Mouse (Mus musculus) cortical plate, adult 2 months (tissue): Measurements from ENCODE around the gene Myom3. TPM values are rescaled to one million over a fixed set of nuclear protein-coding genes. Genes with fewer than 3 reads are reported as not detected.
A peak's percentile ranks its signal among the peaks of the same experiment; 100 is the strongest.

Source experiments
- H3K27ac ChIP-seq: fragments of 200-500 bp; 2 replicates; pipeline ENCODE4 v1.5.1; 2012; ENCODE audit warnings: low read length, control low read depth, inconsistent platforms; ENCODE audit not compliant: insufficient read depth
- H3K4me1 ChIP-seq: fragments of 200-500 bp; 2 replicates; pipeline ENCODE4 v1.6.1; 2011; ENCODE audit warnings: low read length; ENCODE audit not compliant: control insufficient read depth, insufficient read depth
- H3K4me3 ChIP-seq: fragments of 200-500 bp; 2 replicates; pipeline ENCODE4 v1.5.1; 2011; ENCODE audit warnings: mild to moderate bottlenecking, low read length, control low read depth; ENCODE audit not compliant: insufficient read depth
- CTCF ChIP-seq: fragments of 200-500 bp; IDR thresholded peaks from 2 replicates; pipeline ENCODE4 v1.5.1; 2011; ENCODE audit warnings: mild to moderate bottlenecking, control low read depth, low read length; ENCODE audit not compliant: insufficient read depth; ENCODE audit errors: extremely low read depth
- POLR2A ChIP-seq: fragments of 200-500 bp; IDR thresholded peaks from 2 replicates; pipeline ENCODE4 v1.6.1; 2011; ENCODE audit warnings: mild to moderate bottlenecking, low read length, control low read depth; ENCODE audit not compliant: insufficient read depth; ENCODE audit errors: extremely low read depth
- polyA plus RNA-seq: library from polyadenylated mRNA; depleted of rRNA; stranded (reverse); fragments of >200 nt; gene quantifications from 2 replicates; pipeline ENCODE4 v1.2.3, GENCODE M21; 2012

The Myom3 gene
- polyA plus RNA-seq, 1 experiment = 2.2 TPM

DNA sequence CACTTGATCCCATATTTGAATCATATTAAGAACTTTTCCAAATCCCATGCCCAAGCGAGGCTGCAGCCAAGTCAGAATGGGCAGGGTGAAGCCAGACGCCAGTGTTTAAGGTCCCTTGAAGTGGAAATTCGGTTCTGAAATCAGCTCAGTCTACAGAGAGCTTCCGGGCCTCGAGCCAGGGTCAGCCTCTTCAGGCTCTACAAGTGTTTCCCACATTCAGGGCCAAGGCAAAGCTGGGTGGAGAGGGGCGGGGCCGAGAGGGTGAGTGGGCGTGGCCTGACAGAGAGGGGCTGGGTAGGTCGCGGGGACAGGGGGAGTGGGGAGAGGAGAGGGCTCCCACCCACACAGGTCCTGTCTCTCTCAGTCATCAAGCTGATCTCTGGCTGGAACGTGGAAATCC is 38.4 kb downstream of the Myom3 start:
- no peaks in the 10 kb centered on the region for H3K4me1 ChIP-seq

DNA sequence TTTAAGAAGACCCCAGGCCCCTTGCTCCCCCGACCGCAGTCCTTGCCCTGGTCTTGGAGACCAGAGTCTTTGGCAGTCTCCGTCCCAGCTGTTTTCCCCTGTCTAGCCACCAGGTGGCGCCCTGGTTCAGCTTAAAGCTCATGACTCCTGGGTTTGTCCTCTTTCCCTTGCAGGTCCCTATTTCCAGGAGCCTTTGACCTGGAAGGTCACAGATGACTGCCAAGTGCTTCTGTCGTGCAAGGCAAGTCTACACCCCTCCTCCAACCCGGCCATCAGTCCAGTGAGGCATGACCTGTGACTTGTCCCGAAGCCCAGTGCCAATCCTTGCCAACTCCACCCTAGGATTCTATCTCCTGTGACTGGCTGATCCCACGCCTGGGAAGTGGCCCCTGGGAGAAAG is 42.0 kb downstream of the Myom3 start:
- no peaks in the 10 kb centered on the region for H3K4me1 ChIP-seq
- TF ChIP-seq CTCF = peak; percentile 92
- TF ChIP-seq POLR2A = no peak

More for the DNA sequence above, 38.4 kb downstream of the Myom3 start:
- no peak overlapping the region for H3K27ac ChIP-seq
- H3K4me3 ChIP-seq = 0 out of 2 replicates have a peak overlapping the region, but pooled peaks have one; percentile 16
- TF ChIP-seq CTCF (no peak), POLR2A (no peak)

DNA sequence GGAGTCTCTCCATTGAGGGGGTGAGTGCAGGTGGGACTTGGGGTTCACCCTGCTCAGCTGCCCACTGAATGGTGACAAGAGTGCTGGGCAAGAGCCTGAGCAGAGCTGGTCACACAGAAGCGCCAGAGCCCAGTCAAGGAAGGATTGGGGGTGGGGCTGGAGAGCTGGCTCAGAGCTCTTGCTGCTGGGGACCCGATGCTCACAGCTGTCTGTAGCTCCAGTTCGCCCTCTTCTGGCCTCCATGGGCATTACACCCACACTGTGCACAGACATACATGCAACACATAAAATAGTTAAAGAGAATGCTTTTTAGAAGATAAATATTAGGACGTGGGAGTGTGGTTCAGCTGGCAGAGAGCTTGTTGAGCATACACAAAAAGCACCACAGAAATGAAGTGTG is 43.8 kb downstream of the Myom3 start:
- Histone ChIP-seq H3K4me3 (no peak overlapping the region), H3K4me1 (no peaks in the 10 kb centered on the region), H3K27ac (no peak overlapping the region)
- TF ChIP-seq POLR2A = no peak
- no peak for TF ChIP-seq CTCF

More for the DNA sequence above, 42.0 kb downstream of the Myom3 start:
- no peak overlapping the region for H3K4me3 ChIP-seq
- H3K27ac ChIP-seq = no peak overlapping the region

DNA sequence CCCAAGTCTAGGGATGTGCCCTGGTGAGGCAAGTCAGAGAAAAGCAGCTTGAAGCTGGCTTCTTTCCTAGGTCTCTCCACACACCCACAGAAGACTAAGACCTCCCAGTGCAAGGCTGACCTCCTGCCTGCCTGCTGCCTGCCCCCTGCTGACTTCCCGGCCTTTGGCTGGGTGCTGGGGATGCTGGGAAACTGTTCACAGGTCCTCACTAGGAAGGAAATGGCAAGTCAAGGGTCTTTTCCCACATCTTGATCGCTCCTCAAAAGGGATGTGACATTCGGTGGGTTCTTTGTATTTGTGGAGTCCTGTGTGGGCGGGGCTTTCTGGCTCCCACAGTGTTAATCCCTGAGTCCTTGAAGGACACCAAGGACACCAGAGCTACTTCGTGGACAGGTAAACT is 44.7 kb downstream of the Myom3 start:
- no peak overlapping the region for H3K27ac ChIP-seq
- H3K4me1 ChIP-seq = no peaks in the 10 kb centered on the region
- TF ChIP-seq CTCF (no peak), POLR2A (no peak)
- H3K4me3 ChIP-seq = no peak overlapping the region

DNA sequence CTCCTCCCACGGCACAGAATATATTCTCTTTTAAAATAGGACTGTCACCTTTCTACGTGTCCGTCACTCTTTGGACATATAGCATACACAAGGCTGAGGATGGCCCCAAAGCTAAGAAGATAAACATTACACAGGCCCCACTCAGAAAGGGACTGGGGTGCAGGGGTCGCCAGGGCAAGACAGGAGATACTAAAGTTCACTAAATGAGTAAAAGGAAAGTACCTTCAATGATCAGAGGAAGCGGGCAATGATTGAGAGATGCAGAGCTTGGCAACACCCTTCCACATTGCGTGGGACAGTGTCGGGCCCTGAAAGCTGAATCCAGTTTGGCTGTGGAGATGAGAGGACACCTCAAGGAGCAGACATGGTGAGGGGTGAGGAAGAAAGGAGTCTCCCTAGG is 55.4 kb downstream of the Myom3 start:
- no peak overlapping the region for H3K27ac ChIP-seq
- H3K4me3 ChIP-seq = no peak overlapping the region
- no peak for TF ChIP-seq POLR2A
- no peak for TF ChIP-seq CTCF
- no peaks in the 10 kb centered on the region for H3K4me1 ChIP-seq

DNA sequence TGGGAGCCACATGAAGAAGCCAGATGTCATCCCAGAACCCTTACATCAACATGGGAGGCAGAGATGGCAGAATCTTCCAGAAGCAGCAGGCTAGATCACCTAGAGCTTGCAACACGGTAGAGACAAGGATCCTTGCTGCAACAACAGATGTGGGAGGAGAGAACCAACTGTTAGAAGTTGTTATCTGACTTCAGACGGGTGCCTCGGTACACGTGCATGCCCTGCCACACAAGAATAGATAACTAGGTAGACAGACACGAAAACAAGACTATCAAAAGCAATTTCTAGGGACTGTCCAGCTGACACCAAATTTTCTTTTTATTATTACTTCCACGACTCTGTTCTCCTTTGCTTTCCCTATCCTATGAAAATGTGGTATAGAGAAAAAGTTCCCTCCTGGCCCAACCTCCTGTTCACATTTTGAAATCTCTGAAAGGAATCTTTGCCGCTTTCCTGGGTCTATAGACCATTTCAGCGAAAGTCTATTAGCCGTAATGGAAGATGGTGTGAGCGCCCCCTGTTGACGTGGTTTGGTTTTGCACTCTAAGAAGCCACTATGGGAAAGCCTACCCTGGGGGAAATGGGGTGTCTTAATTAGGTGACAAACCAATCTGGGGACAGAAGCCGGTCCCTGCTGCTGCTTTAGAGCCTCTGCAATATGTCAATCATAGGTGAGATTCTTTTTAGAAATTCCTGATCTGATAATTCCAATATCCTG is 57.5 kb downstream of the Myom3 start:
- Histone ChIP-seq H3K4me1 (no peaks in the 10 kb centered on the region), H3K27ac (no peak overlapping the region), H3K4me3 (no peak overlapping the region)
- TF ChIP-seq CTCF (peak; percentile 62), POLR2A (no peak)

DNA sequence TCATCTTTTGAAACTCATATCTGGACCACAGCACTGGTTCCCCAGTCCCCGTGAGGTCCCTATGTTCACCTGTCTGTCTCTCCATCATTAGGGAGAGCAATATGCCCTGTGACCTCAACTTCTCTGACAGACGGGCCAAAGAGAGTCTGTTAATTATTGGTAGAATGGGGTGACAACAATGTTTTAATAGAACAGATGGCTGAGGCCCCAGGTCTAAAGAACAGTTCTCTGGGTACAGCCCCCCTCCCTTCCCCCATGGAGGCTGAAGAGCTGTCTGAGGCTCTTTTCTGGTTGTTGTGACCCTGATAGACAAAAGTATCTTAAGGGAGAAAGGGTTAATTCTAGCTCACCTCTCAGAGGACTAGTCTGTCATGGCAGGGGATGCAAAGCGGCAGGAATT is 58.9 kb downstream of the Myom3 start:
- no peak overlapping the region for H3K27ac ChIP-seq
- no peaks in the 10 kb centered on the region for H3K4me1 ChIP-seq
- H3K4me3 ChIP-seq = no peak overlapping the region
- TF ChIP-seq POLR2A (no peak), CTCF (no peak)

DNA sequence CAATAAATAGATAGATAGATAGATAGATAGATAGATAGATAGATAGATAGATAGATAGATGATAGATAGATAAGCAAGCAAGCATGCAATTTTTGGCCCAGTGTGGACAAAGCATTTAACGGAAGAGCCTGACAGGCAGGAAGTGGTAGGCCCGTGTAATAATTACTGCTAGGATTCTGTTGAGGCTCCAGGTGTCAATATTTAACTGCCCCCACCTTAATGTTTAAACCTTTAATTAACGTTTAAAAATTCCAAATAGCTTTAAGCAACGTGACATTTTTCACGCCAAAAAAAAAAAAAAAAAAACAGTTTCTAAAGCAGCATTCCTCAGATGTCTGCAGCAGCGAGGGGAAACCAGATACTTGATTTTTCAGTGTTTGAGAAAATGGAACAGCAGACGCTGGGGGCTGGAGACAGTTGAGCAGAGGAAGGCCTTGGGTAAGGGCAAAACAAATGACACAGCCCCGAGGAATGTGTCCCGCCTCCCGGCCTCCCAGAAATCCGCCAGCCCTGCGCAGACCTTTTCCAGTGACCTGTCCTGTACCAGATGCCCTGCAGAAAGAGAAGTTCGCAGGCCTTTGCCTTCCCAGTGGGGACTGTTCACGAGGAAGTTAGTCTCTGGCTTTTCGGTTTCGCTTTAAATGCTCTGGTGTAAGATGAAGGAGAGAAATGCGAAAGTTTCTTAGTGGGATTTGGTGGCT is 60.5 kb downstream of the Myom3 start:
- H3K4me1 ChIP-seq = no peaks in the 10 kb centered on the region
- no peak overlapping the region for H3K27ac ChIP-seq
- TF ChIP-seq POLR2A (no peak), CTCF (no peak)
- no peak overlapping the region for H3K4me3 ChIP-seq

DNA sequence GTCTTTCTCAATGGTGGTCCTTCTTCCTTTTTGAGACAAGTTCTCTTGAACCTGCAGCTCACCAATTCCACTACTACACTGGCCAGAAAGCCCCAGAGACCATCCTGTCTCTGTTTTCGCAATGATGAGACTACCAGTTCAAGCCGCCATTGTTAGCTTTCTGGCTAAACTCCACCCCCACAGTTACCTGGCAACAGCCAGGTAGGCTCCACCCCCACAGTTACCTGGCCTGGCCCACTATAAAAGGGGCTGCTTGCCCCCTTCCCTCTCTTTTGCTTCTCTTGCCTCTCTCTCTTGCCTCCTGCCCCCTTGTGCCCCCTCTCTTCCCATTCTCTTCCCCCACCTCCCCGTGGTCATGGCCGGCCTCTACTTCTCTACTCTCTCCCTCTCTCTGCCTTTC is 62.3 kb downstream of the Myom3 start:
- no peak overlapping the region for H3K4me3 ChIP-seq
- TF ChIP-seq CTCF (no peak), POLR2A (no peak)
- H3K4me1 ChIP-seq = no peaks in the 10 kb centered on the region
- H3K27ac ChIP-seq = no peak overlapping the region

DNA sequence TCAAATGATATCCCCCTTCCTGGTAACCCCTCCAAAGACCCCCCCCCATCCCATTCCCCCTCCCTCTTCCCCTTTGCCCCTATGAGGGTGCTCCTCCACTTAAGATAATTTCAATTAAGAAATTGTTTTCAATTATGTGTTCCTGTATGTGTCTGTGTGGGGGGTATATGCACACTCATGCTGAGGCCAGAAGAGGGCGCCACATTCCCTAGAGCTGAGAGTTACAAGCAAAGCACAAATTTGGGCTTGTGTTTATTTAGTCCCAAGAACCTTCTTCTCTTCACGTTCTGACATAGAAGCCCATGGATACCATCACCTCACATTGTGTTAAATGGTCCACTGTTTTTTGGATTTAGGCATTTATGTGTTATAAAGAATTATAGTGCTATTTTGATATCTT is 63.8 kb downstream of the Myom3 start:
- TF ChIP-seq CTCF (0 out of 2 replicates have a peak, but pooled peaks have one; percentile 27), POLR2A (no peak)
- no peaks in the 10 kb centered on the region for H3K4me1 ChIP-seq

More for the DNA sequence above, 63.8 kb downstream of the Myom3 start:
- Histone ChIP-seq H3K4me3 (no peak overlapping the region), H3K27ac (no peak overlapping the region)
